Mouse (Mus musculus) MEL (cell line): ENCODE data around the gene Ubiad1. TPM values are rescaled to one million over a fixed set of nuclear protein-coding genes. Genes with fewer than 3 reads are reported as not detected.

Experiments used
- DNase-seq: peaks from one replicate; pipeline ENCODE4 v3.0.0; 2011; ENCODE audit warnings: low read depth, low spot score
- H3K27ac ChIP-seq: 2 replicates; pipeline ENCODE4 v1.5.1; 2012; ENCODE audit warnings: low read depth, mild to moderate bottlenecking, control low read depth, low read length, moderate library complexity; ENCODE audit not compliant: control insufficient read depth
- H3K27me3 ChIP-seq, 2 experiments: fragments of 150-350 bp in 1 of 2; sonication (generic) in 1 of 2; 2 replicates each; pipeline ENCODE4 v1.6.1; 2012; ENCODE audit warnings: low read length in 2 of 2, mild to moderate bottlenecking in 2 of 2, improper control_type of control experiment in 1 of 2, moderate library complexity in 1 of 2; ENCODE audit not compliant: insufficient read depth in 2 of 2, control insufficient read depth in 1 of 2
- H3K36me3 ChIP-seq, 2 experiments: 2 replicates each; pipeline ENCODE4 v1.6.1; 2012 to 2014; ENCODE audit warnings: low read length in 2 of 2, improper control_type of control experiment in 1 of 2, inconsistent platforms in 1 of 2, mild to moderate bottlenecking in 1 of 2; ENCODE audit not compliant: insufficient read depth in 2 of 2, control insufficient read depth in 1 of 2
- H3K4me1 ChIP-seq, 2 experiments: fragments of 150-350 bp in 1 of 2; sonication (generic) in 1 of 2; 2 replicates each; pipeline ENCODE4 v1.6.1; 2012; ENCODE audit warnings: low read length in 2 of 2, improper control_type of control experiment in 1 of 2, mild to moderate bottlenecking in 1 of 2; ENCODE audit not compliant: insufficient read depth in 2 of 2, control insufficient read depth in 1 of 2
- H3K4me3 ChIP-seq, 2 experiments: fragments of 150-350 bp in 1 of 2; sonication (generic) in 1 of 2; 2 replicates each; pipeline ENCODE4 v1.5.1; 2012; ENCODE audit warnings: low read depth in 2 of 2, low read length in 2 of 2, mild to moderate bottlenecking in 2 of 2, moderate library complexity in 2 of 2, control low read depth in 1 of 2, improper control_type of control experiment in 1 of 2; ENCODE audit not compliant: control insufficient read depth in 1 of 2, insufficient read depth in 1 of 2
- H3K79me2 ChIP-seq: 2 replicates; pipeline ENCODE4 v1.6.1; 2012; ENCODE audit warnings: mild to moderate bottlenecking, low read length, moderate library complexity; ENCODE audit not compliant: control insufficient read depth, poor library complexity, insufficient read depth
- H3K9ac ChIP-seq: 2 replicates; pipeline ENCODE4 v1.6.1; 2012; ENCODE audit warnings: low read depth, mild to moderate bottlenecking, control low read depth, low read length, moderate library complexity; ENCODE audit not compliant: control insufficient read depth, poor library complexity, severe bottlenecking
- H3K9me3 ChIP-seq: fragments of 150-350 bp; sonication (generic); replicated peaks from 2 replicates; pipeline ENCODE4 v1.6.1; 2012; ENCODE audit warnings: mild to moderate bottlenecking, low read length, improper control_type of control experiment, moderate library complexity; ENCODE audit not compliant: insufficient read depth
- BHLHE40 ChIP-seq: IDR thresholded peaks from 2 replicates; pipeline ENCODE4 v1.6.1; 2012; ENCODE audit warnings: low read depth, mild to moderate bottlenecking, inconsistent platforms, low read length, improper control_type of control experiment, borderline replicate concordance
- CHD2 ChIP-seq: IDR thresholded peaks from 2 replicates; pipeline ENCODE4 v1.6.1; 2011; ENCODE audit warnings: low read length, improper control_type of control experiment
- CTCF ChIP-seq, 3 experiments: IDR thresholded peaks in 2 of 3; conservative IDR thresholded peaks in 1 of 3; 2 replicates each; pipeline ENCODE4 v1.5.1; 2011 to 2012; ENCODE audit warnings: low read length in 3 of 3, low read depth in 2 of 3, mild to moderate bottlenecking in 2 of 3, improper control_type of control experiment in 1 of 3, inconsistent platforms in 1 of 3, mixed read lengths in 1 of 3, moderate library complexity in 1 of 3; ENCODE audit not compliant: control insufficient read depth in 1 of 3, insufficient read depth in 1 of 3, poor library complexity in 1 of 3, severe bottlenecking in 1 of 3
- E2F4 ChIP-seq: IDR thresholded peaks from 2 replicates; pipeline ENCODE4 v1.6.1; 2011; ENCODE audit warnings: low read depth, low read length, improper control_type of control experiment, borderline replicate concordance
- ETS1 ChIP-seq: IDR thresholded peaks from 2 replicates; pipeline ENCODE4 v1.6.1; 2012; ENCODE audit warnings: low read depth, mild to moderate bottlenecking, inconsistent platforms, low read length, improper control_type of control experiment, moderate library complexity
- MAFK ChIP-seq: IDR thresholded peaks from 2 replicates; pipeline ENCODE4 v1.6.1; 2011; ENCODE audit warnings: low read depth, mild to moderate bottlenecking, low read length, improper control_type of control experiment, borderline replicate concordance
- MXI1 ChIP-seq: IDR thresholded peaks from 2 replicates; pipeline ENCODE4 v1.6.1; 2011; ENCODE audit warnings: mild to moderate bottlenecking, low read depth, low read length, improper control_type of control experiment
- MYB ChIP-seq: IDR thresholded peaks from 2 replicates; pipeline ENCODE4 v1.6.1; 2011; ENCODE audit warnings: mild to moderate bottlenecking, low read depth, low read length, improper control_type of control experiment
- NELFE ChIP-seq: IDR thresholded peaks from 2 replicates; pipeline ENCODE4 v1.6.1; 2011; ENCODE audit warnings: low read depth, low read length, improper control_type of control experiment
- NRF1 ChIP-seq: IDR thresholded peaks from 2 replicates; pipeline ENCODE4 v1.6.1; 2014; ENCODE audit warnings: low read depth, mild to moderate bottlenecking, inconsistent platforms, low read length, improper control_type of control experiment, moderate library complexity; ENCODE audit not compliant: poor library complexity, insufficient read depth, severe bottlenecking
- POLR2A ChIP-seq, 2 experiments: IDR thresholded peaks; 2 replicates each; pipeline ENCODE4 v1.6.1; 2011 to 2012; ENCODE audit warnings: low read length in 2 of 2, mild to moderate bottlenecking in 2 of 2, control low read depth in 1 of 2, improper control_type of control experiment in 1 of 2, low read depth in 1 of 2, moderate library complexity in 1 of 2; ENCODE audit not compliant: control insufficient read depth in 1 of 2, insufficient read depth in 1 of 2, poor library complexity in 1 of 2
- SIN3A ChIP-seq: IDR thresholded peaks from 2 replicates; pipeline ENCODE4 v1.6.1; 2012; ENCODE audit warnings: low read length, improper control_type of control experiment, inconsistent platforms
- USF1 ChIP-seq: IDR thresholded peaks from 2 replicates; pipeline ENCODE4 v1.6.1; 2014; ENCODE audit warnings: low read depth, mild to moderate bottlenecking, inconsistent platforms, low read length, improper control_type of control experiment, moderate library complexity
- USF2 ChIP-seq, 2 experiments: IDR thresholded peaks; 2 replicates each; pipeline ENCODE4 v1.6.1; 2011 to 2012; ENCODE audit warnings: improper control_type of control experiment in 2 of 2, low read length in 2 of 2, borderline replicate concordance in 1 of 2, inconsistent platforms in 1 of 2, low read depth in 1 of 2, mild to moderate bottlenecking in 1 of 2; ENCODE audit not compliant: insufficient read depth in 1 of 2
- ZKSCAN1 ChIP-seq: IDR thresholded peaks from 2 replicates; pipeline ENCODE4 v1.6.1; 2012; ENCODE audit warnings: low read depth, mild to moderate bottlenecking, inconsistent platforms, low read length, improper control_type of control experiment, moderate library complexity
- ZMIZ1 ChIP-seq: IDR thresholded peaks from 2 replicates; pipeline ENCODE4 v1.6.1; 2012; ENCODE audit warnings: low read depth, mild to moderate bottlenecking, inconsistent platforms, low read length, improper control_type of control experiment, moderate library complexity
- polyA plus RNA-seq, 2 experiments: library from polyadenylated mRNA; stranded (reverse) in 1 of 2; unstranded in 1 of 2; fragments of >175 nt in 1 of 2; fragments of >200 nt in 1 of 2; gene quantifications; 2 replicates each; pipeline versions ENCODE4 v1.2.1 to v1.2.4; 2012; ENCODE audit warnings: low replicate concordance in 2 of 2, low read depth in 1 of 2; ENCODE audit not compliant: insufficient read length in 2 of 2, insufficient read depth in 1 of 2, missing spikeins in 1 of 2
- total RNA-seq: library from RNA; depleted of rRNA; stranded (reverse); fragments of 300-350 nt; gene quantifications from 2 replicates; pipeline ENCODE4 v1.2.3, GENCODE M21; 2012

The Ubiad1 gene
- total and polyA plus RNA-seq, 3 experiments, result 19.4 to 24.3 TPM; not detected in 1

DNA sequence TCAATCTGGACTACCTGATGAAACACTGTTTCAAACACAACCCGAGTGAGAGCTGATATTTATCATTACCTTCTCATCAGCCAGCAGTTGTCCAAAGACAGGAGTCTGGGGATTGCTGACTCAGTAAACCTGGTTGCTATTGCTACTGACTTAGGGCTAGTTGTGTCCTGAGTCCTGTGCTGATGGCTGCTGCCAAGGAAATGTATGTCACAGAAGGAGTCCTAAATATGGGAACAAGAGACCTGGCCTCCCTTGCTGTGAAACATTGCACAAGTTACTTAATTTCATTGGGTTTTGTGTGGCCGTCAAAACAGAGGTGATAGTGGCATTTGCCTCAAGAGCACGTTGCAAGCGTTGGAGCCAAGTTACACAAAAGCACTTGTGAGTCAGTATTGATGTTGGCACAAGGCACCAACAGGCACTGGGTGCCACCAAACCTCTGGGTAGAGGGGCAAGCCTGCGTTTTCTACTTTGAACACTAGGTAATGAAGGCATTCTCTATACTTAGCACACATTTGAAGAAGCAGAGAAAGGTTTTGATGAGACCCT is 11.0 kb upstream of the Ubiad1 start:
- Histone ChIP-seq H3K27ac (no peak overlapping the region), H3K9ac (no peak overlapping the region), H3K79me2 (0 out of 2 replicates have a peak, but pooled peaks cover 2% of the 10 kb centered on the region)
- TF ChIP-seq USF1 (no peak), NRF1 (no peak), MAFK (no peak), SIN3A (no peak), POLR2A (IDR thresholded peaks at IDR 0.05; ENCODE audit: control insufficient read depth in 1 of 2, insufficient read depth in 1 of 2, low read depth in 1 of 2, low read length in 2 of 2, poor library complexity in 1 of 2) (no peak), ETS1 (no peak), ZMIZ1 (no peak), CTCF (IDR thresholded peaks at IDR 0.05 in 2 of 3, conservative IDR thresholded peaks at IDR 0.05 in 1 of 3; ENCODE audit: control insufficient read depth in 1 of 3, insufficient read depth in 1 of 3, low read depth in 2 of 3, low read length in 3 of 3, poor library complexity in 1 of 3, severe bottlenecking in 1 of 3) (no peak), USF2 (IDR thresholded peaks at IDR 0.05; ENCODE audit: borderline replicate concordance in 1 of 2, insufficient read depth in 1 of 2, low read depth in 1 of 2, low read length in 2 of 2) (no peak)
- TF ChIP-seq, all 39 proteins: peak for 0
- H3K9me3 ChIP-seq, result no peaks in the 10 kb centered on the region
- H3K27me3 ChIP-seq, result no peaks in the 10 kb centered on the region
- H3K4me1 ChIP-seq, result no peaks in the 10 kb centered on the region
- H3K36me3 ChIP-seq, result peaks cover 0 to 1% of the 10 kb centered on the region in 2 experiments; a peak in 1 of 4 replicates
- no peak for DNase-seq
- no peak overlapping the region for H3K4me3 ChIP-seq

DNA sequence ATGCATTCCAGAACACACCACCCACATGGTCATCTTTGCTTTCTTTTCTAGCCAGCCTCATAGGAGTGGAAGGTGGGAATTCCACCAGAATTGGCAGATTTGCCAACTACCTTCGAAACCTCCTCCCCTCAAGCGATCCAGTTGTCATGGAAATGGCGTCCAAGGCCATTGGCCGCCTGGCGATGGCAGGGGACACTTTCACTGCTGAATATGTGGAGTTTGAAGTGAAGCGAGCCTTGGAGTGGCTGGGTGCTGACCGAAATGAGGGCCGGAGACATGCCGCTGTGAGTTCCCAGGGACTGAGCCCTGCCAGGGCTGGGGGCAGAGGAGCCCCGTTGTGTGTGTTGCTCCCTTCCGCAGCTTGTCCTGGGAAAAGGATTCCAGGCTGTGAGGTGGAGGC is 9.1 kb upstream of the Ubiad1 start:
- Histone ChIP-seq H3K27ac (no peak overlapping the region), H3K9ac (no peak overlapping the region), H3K4me1 (peaks cover 3% of the 10 kb centered on the region in 2 experiments; a peak in 2 of 4 replicates), H3K36me3 (peaks cover 1 to 4% of the 10 kb centered on the region in 2 experiments; a peak in 3 of 4 replicates)
- TF ChIP-seq NELFE (no peak), E2F4 (no peak), MYB (no peak), MXI1 (no peak), BHLHE40 (no peak), CHD2 (no peak), ZKSCAN1 (no peak)
- TF ChIP-seq, all 39 proteins: peak for 0
- DNase-seq, result no peak
- Histone ChIP-seq H3K9me3 (no peaks in the 10 kb centered on the region), H3K4me3 (no peak overlapping the region), H3K27me3 (no peaks in the 10 kb centered on the region), H3K79me2 (peaks cover 13% of the 10 kb centered on the region)
